Mouse (Mus musculus): Measurements from ENCODE around the gene Coro1c. TPM values are rescaled to one million over a fixed set of nuclear protein-coding genes. Genes with fewer than 3 reads are reported as not detected.
A peak's percentile ranks its signal among the peaks of the same experiment; 100 is the strongest.

The Coro1c gene
- polyA plus RNA-seq, 1 experiment from 2014 or later: 165 TPM

DNA sequence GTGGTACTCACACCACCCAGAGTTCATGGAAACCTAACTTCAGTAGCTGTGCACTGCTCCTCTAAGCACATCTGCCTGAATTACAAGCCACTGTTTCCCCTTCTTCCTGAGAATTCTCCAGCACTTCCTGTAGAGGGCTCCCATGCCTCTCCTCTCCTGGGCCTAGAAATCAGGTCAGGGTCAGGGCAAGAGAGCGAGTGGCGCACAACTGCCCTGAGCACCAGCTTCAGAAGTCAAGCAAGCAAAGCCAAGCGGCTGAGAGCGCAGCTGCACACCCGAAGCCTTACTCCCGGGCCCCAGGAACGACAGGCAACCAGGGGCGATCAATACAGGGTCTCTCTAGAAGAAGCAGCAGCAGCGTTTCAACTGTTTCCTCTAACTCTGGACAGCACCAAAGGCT is 60.9 kb downstream of the Coro1c start:
- Histone ChIP-seq H3K36me3 (ENCODE audit: insufficient read depth) (peaks cover 85% of the 10 kb centered on the region), H3K27me3 (ENCODE audit: insufficient read depth, low read length) (no peaks in the 10 kb centered on the region), H3K27ac (ENCODE audit: low read depth) (no peak overlapping the region), H3K4me3 (ENCODE audit: low read depth, low read length) (no peak overlapping the region), H3K9ac (no peak overlapping the region), H3K4me2 (no peak overlapping the region), H3K9me3 (ENCODE audit: low read depth, low read length) (no peaks in the 10 kb centered on the region), H3K4me1 (ENCODE audit: insufficient read depth) (no peaks in the 10 kb centered on the region; the same call in 1 of the 2 replicates)
- no peak for ATAC-seq (ENCODE audit: insufficient read depth)
- 73% methylated on average over 9 of the region's 9 CpGs for WGBS
- 0 out of 2 replicates have a peak, but pooled peaks have one; percentile 2 for TF ChIP-seq CTCF (IDR thresholded peaks at IDR 0.05; ENCODE audit: low read depth)
- DNase-seq: no peak

DNA sequence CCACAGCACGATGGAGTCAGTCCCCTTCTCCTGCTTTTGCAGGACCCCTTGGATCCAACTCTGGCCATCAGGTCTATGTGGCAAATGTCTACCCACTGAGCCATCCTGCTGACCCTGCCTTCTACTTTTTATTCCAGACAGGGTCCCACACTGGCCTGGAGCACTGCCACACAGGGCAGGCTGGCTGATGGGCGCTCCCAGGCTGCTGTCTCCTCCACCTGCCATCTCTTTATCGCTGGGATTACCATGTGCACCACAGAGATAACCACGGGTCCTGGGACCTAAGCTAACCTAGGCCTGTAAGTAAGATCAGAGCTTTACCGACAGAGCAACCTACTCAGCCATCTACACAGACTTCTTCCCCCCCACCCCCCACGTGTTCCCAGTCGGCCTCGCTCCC is 61.9 kb downstream of the Coro1c start:
- no peak overlapping the region for H3K4me3 ChIP-seq (ENCODE audit: low read depth, low read length)
- H3K4me2 ChIP-seq: no peak overlapping the region
- no peak for DNase-seq
- no peak for TF ChIP-seq CTCF (IDR thresholded peaks at IDR 0.05; ENCODE audit: low read depth)
- no peaks in the 10 kb centered on the region for H3K27me3 ChIP-seq (ENCODE audit: insufficient read depth, low read length)
- no peaks in the 10 kb centered on the region for H3K9me3 ChIP-seq (ENCODE audit: low read depth, low read length)
- no peak; the same call in 1 of the 2 replicates for ATAC-seq (ENCODE audit: insufficient read depth)
- H3K27ac ChIP-seq (ENCODE audit: low read depth): no peak overlapping the region
- H3K9ac ChIP-seq: no peak overlapping the region
- H3K4me1 ChIP-seq (ENCODE audit: insufficient read depth): no peaks in the 10 kb centered on the region; the same call in 1 of the 2 replicates
- 88% methylated on average over 8 of the region's 8 CpGs for WGBS
- H3K36me3 ChIP-seq (ENCODE audit: insufficient read depth): peaks cover 91% of the 10 kb centered on the region

DNA sequence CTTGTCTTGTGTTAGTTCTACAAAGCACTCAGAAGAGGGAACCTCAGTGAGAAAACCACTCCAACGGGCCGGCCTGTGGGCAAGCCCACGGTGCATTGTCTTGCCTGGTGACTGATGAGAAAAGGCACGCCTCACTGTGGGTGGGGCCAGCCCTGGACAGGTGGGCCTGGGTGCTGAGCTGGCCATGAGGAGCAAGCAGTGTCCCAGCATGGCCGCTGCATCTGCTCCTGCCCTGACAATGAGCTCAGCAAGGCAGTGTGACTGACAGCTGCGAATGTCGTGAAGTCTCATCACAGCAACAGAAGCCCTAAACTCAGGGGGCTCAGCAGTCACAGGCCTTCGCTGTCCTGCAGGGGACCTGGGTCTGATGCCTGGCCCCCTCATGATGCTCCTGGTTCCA is 62.9 kb downstream of the Coro1c start:
- Histone ChIP-seq H3K4me2 (no peak overlapping the region), H3K9ac (no peak overlapping the region), H3K27ac (ENCODE audit: low read depth) (no peak overlapping the region), H3K36me3 (ENCODE audit: insufficient read depth) (peaks cover 88% of the 10 kb centered on the region), H3K27me3 (ENCODE audit: insufficient read depth, low read length) (no peaks in the 10 kb centered on the region), H3K9me3 (ENCODE audit: low read depth, low read length) (no peaks in the 10 kb centered on the region), H3K4me1 (ENCODE audit: insufficient read depth) (no peaks in the 10 kb centered on the region; the same call in 1 of the 2 replicates), H3K4me3 (ENCODE audit: low read depth, low read length) (no peak overlapping the region)
- WGBS: 84% methylated on average over 8 of the region's 8 CpGs
- ATAC-seq (ENCODE audit: insufficient read depth) (no peak), DNase-seq (no peak)
- TF ChIP-seq CTCF (IDR thresholded peaks at IDR 0.05; ENCODE audit: low read depth): no peak

DNA sequence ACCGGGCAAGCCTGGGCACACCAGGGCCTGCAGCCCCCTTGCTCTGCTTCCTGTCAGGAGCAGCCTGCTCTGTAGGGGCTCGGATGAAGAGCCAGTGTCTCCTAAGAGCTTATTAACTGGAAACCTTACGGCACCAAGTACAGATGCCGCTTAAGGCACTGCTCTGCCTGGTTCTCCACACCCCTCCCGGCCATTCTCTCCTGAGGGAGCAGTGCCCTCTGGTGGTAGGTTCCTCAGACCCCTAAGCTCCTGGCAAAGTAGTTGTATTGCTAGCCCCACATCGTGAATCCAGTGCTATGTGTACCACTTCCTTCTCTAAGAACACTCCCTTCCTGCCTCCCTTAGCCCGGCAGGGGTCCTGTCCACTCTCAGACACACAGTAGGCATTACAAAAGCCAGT is 63.8 kb downstream of the Coro1c start:
- Histone ChIP-seq H3K9ac (no peak overlapping the region), H3K4me3 (ENCODE audit: low read depth, low read length) (no peak overlapping the region), H3K9me3 (ENCODE audit: low read depth, low read length) (no peaks in the 10 kb centered on the region), H3K36me3 (ENCODE audit: insufficient read depth) (peaks cover 84% of the 10 kb centered on the region), H3K27ac (ENCODE audit: low read depth) (peak overlapping the region; percentile 77), H3K27me3 (ENCODE audit: insufficient read depth, low read length) (no peaks in the 10 kb centered on the region), H3K4me2 (0 out of 2 replicates have a peak overlapping the region, but pooled peaks have one; percentile 25), H3K4me1 (ENCODE audit: insufficient read depth) (no peaks in the 10 kb centered on the region; the same call in 1 of the 2 replicates)
- WGBS: 50% methylated on average over 7 of the region's 7 CpGs
- peak; percentile 80 for TF ChIP-seq CTCF (IDR thresholded peaks at IDR 0.05; ENCODE audit: low read depth)
- DNase-seq (peak; percentile 87), ATAC-seq (ENCODE audit: insufficient read depth) (peak; percentile 32; the same call in 1 of the 2 replicates)

DNA sequence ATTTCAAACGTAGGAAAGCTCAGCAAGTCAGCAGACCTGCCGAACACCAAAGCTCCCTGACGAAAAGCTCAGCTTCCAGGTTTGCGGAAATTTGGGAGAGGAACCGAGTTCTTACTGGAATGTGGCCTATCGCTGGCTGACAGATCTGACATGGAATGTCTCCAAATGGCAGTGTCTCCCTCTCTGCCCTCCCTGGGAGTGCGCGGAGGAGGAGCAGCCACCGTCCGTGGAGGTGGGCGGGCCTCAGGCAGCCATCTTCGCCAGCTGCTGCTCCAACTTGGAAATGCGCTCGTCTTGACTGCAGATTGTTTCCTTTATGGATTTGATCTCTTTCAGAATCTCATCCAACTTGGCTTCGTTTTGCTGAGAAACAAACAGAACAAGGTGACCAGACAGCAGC is 64.5 kb downstream of the Coro1c start:
- H3K4me3 ChIP-seq (ENCODE audit: low read depth, low read length): no peak overlapping the region
- peak overlapping the region; percentile 77 for H3K27ac ChIP-seq (ENCODE audit: low read depth)
- no peaks in the 10 kb centered on the region; the same call in 1 of the 2 replicates for H3K4me1 ChIP-seq (ENCODE audit: insufficient read depth)
- H3K9me3 ChIP-seq (ENCODE audit: low read depth, low read length): no peaks in the 10 kb centered on the region
- 52% methylated on average over 15 of the region's 15 CpGs for WGBS
- H3K36me3 ChIP-seq (ENCODE audit: insufficient read depth): peaks cover 80% of the 10 kb centered on the region
- ATAC-seq (ENCODE audit: insufficient read depth): 0 out of 2 replicates have a peak, but pooled peaks have one; percentile 48
- no peaks in the 10 kb centered on the region for H3K27me3 ChIP-seq (ENCODE audit: insufficient read depth, low read length)
- peak; percentile 73 for DNase-seq
- no peak overlapping the region for H3K9ac ChIP-seq
- TF ChIP-seq CTCF (IDR thresholded peaks at IDR 0.05; ENCODE audit: low read depth): no peak
- H3K4me2 ChIP-seq: 0 out of 2 replicates have a peak overlapping the region, but pooled peaks have one; percentile 25

DNA sequence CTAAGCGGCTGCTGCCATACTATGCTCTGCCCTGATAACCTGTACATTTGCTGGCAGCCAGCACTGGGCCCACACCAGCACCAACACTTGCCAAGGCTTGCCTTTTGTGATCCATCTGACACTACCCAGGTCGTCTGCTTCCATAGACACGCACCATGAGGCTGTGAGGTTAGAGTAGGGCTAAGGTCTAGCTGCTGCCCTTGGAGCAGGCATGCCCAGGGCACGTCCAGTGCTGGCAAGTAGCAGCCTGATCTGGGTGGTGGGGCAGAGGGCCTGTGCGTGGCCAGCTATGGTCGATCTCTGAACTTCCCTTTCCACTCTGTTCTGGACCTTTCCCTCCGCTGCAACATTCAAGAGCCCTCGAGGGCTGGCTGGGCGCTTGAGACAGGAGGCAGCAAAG is 65.7 kb downstream of the Coro1c start:
- DNase-seq: no peak
- TF ChIP-seq CTCF (IDR thresholded peaks at IDR 0.05; ENCODE audit: low read depth): no peak
- Histone ChIP-seq H3K9ac (no peak overlapping the region), H3K27me3 (ENCODE audit: insufficient read depth, low read length) (no peaks in the 10 kb centered on the region), H3K4me3 (ENCODE audit: low read depth, low read length) (no peak overlapping the region), H3K27ac (ENCODE audit: low read depth) (no peak overlapping the region), H3K9me3 (ENCODE audit: low read depth, low read length) (no peaks in the 10 kb centered on the region), H3K36me3 (ENCODE audit: insufficient read depth) (peaks cover 69% of the 10 kb centered on the region), H3K4me1 (ENCODE audit: insufficient read depth) (no peaks in the 10 kb centered on the region; the same call in 1 of the 2 replicates), H3K4me2 (no peak overlapping the region)
- WGBS: 89% methylated on average over 9 of the region's 9 CpGs
- no peak for ATAC-seq (ENCODE audit: insufficient read depth)

DNA sequence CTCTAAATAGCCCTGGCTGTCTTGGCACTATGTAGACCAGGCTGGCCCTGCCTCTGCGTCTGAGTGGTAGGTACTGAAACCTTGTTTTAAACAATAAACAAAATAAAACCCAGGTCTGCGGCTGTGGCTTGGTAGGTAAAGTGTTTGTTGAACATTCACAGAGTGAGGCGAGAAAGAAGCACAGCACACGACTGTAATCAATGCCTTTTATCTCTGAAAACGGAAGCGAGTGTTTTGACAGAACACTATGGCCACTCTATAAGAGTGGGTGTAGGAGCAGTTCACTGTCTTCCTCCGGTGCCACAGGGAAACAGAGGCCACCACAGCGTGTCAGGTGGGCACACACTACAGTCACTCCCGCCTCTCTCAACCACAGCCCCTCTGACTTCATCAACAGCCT is 66.3 kb downstream of the Coro1c start:
- Histone ChIP-seq H3K36me3 (ENCODE audit: insufficient read depth) (peaks cover 63% of the 10 kb centered on the region), H3K27ac (ENCODE audit: low read depth) (no peak overlapping the region), H3K4me1 (ENCODE audit: insufficient read depth) (no peaks in the 10 kb centered on the region; the same call in 1 of the 2 replicates), H3K4me3 (ENCODE audit: low read depth, low read length) (no peak overlapping the region), H3K4me2 (no peak overlapping the region), H3K9me3 (ENCODE audit: low read depth, low read length) (no peaks in the 10 kb centered on the region), H3K27me3 (ENCODE audit: insufficient read depth, low read length) (no peaks in the 10 kb centered on the region), H3K9ac (no peak overlapping the region)
- 73% methylated on average over 9 of the region's 9 CpGs for WGBS
- TF ChIP-seq CTCF (IDR thresholded peaks at IDR 0.05; ENCODE audit: low read depth): no peak
- ATAC-seq (ENCODE audit: insufficient read depth) (no peak), DNase-seq (no peak)
